Mouse (Mus musculus) lung, embryonic 15.5 days (tissue): Measurements from ENCODE around the gene Sult1e1. TPM values are rescaled to one million over a fixed set of nuclear protein-coding genes. Genes with fewer than 3 reads are reported as not detected.

ENCODE experiments used
- ATAC-seq: fragments of 200-750 bp; cut with Nextera tagmentation; 2 replicates; pipeline ENCODE4 v1.8.0; 2017; ENCODE audit warnings: moderate number of reproducible peaks, borderline replicate concordance; ENCODE audit not compliant: low FRiP score, low TSS enrichment; ENCODE audit errors: extremely low read depth
- H3K27ac ChIP-seq: fragments of 300-500 bp; sonication (generic); 2 replicates; pipeline ENCODE4 v1.5.1; 2015; ENCODE audit warnings: moderate library complexity, mild to moderate bottlenecking, inconsistent platforms
- H3K27me3 ChIP-seq: fragments of 300-500 bp; sonication (generic); 2 replicates; pipeline ENCODE4 v1.6.1; 2015; ENCODE audit warnings: inconsistent platforms
- H3K36me3 ChIP-seq: fragments of 300-500 bp; sonication (generic); 2 replicates; pipeline ENCODE4 v1.6.1; 2015; ENCODE audit warnings: inconsistent platforms
- H3K4me1 ChIP-seq: fragments of 300-500 bp; sonication (generic); 2 replicates; pipeline ENCODE4 v1.6.1; 2015; ENCODE audit warnings: inconsistent platforms
- H3K4me2 ChIP-seq: fragments of 300-500 bp; sonication (generic); 2 replicates; pipeline ENCODE4 v1.6.1; 2015; ENCODE audit warnings: inconsistent platforms, mild to moderate bottlenecking, moderate library complexity
- H3K4me3 ChIP-seq: fragments of 300-500 bp; sonication (generic); 2 replicates; pipeline ENCODE4 v1.5.1; 2015; ENCODE audit warnings: mild to moderate bottlenecking, inconsistent platforms
- H3K9ac ChIP-seq: fragments of 300-500 bp; sonication (generic); 2 replicates; pipeline ENCODE4 v1.6.1; 2015; ENCODE audit warnings: inconsistent platforms
- H3K9me3 ChIP-seq: fragments of 300-500 bp; sonication (generic); 2 replicates; pipeline ENCODE4 v1.6.1; 2016; ENCODE audit warnings: inconsistent platforms
- WGBS: fragments of 180-500 bp; shearing (Covaris S2); methylation state at CpG from one replicate; pipeline ENCODE4 v1.1.7; 2015; 5-methylcytosine and 5-hydroxymethylcytosine counted together
- polyA plus RNA-seq: library from polyadenylated mRNA; unstranded; fragments of >200 nt; fragmentation: Nextera tagmentation; extraction: Ambion mirVana; gene quantifications from 2 replicates; pipeline ENCODE4 v1.2.1, GENCODE M21; 2015

Gene Sult1e1
- not detected in 2 replicates for polyA plus RNA-seq

DNA sequence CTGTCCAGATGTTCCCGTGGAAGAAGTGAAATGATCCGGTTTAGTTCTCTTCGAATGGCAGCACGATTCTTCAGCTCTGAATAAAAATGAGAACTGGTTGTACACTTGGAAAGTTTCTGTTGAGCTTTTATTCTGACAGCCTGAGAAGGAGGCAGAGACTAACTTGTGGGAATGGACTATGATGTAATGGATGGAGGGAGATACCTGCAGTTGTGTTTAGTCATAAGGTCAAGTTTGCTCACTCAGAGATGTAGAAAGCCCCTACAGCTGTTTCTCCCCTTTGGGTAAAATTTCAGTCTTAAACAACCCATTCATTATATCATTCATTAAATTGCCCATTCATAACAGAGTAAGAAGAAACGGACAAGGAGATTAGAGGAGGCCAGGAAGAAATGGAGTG is at the start of gene Sult1e1:
Gene Sult1e1 (minus strand): TSS at position 101 of the 400 bp plus-strand sequence.
- no peaks in the 10 kb centered on the region for H3K27me3 ChIP-seq
- no peak within 1 kb of the TSS for H3K4me3 ChIP-seq
- H3K4me1 ChIP-seq, result no peaks in the 10 kb centered on the region
- no peak within 1 kb of the TSS for H3K4me2 ChIP-seq
- no peak for ATAC-seq
- 76% methylated on average over 5 of the region's 5 CpGs for WGBS
- no peak within 1 kb of the TSS for H3K27ac ChIP-seq
- H3K36me3 ChIP-seq, result no peaks in the 10 kb centered on the region
- no peak within 1 kb of the TSS for H3K9ac ChIP-seq
- no peaks in the 10 kb centered on the region for H3K9me3 ChIP-seq

DNA sequence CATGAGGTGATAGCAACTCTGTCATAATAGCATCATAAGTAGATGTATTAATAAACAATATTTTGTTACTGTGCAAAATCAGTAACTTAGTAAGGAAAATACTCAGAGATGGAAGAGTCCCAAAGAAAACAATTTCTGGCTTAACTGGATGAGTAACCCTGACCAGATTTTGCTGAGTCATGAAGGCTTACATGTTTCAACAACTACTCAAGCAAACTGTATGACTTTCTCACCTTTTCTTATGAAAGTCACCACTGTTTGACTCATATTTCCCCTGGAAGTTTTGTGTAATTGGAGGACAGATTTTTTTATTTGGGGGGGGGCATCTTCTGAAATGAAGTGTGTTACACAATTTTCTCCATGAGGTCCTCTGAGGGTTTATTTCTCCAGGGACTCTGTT is 31.3 kb upstream of the Sult1e1 start:
- H3K9me3 ChIP-seq, result no peaks in the 10 kb centered on the region
- no peaks in the 10 kb centered on the region for H3K27me3 ChIP-seq
- no peak overlapping the region for H3K4me3 ChIP-seq
- no peaks in the 10 kb centered on the region for H3K36me3 ChIP-seq
- no peak for ATAC-seq
- H3K4me1 ChIP-seq, result no peaks in the 10 kb centered on the region
- H3K9ac ChIP-seq, result no peak overlapping the region
- H3K4me2 ChIP-seq, result no peak overlapping the region
- no peak overlapping the region for H3K27ac ChIP-seq

DNA sequence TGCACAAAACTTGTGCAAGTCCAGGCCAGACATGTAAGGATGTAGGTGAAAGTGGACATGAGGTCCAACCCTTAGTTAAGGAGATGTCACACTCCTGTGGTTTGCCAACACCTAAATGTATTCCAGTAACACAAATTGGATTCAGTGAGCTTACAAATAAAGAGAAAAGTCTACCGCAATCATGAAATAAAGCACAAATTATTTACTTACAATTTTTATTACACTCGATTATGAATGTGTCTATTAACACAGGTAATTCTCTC is 23.7 kb upstream of the Sult1e1 start:
- WGBS, result 86% methylated on average over 2 of the region's 2 CpGs
- no peaks in the 10 kb centered on the region for H3K4me1 ChIP-seq
- H3K9ac ChIP-seq, result no peak overlapping the region
- no peak overlapping the region for H3K4me3 ChIP-seq
- no peak for ATAC-seq
- H3K27me3 ChIP-seq, result no peaks in the 10 kb centered on the region
- H3K4me2 ChIP-seq, result no peak overlapping the region
- no peaks in the 10 kb centered on the region for H3K36me3 ChIP-seq
- no peaks in the 10 kb centered on the region for H3K9me3 ChIP-seq
- no peak overlapping the region for H3K27ac ChIP-seq

DNA sequence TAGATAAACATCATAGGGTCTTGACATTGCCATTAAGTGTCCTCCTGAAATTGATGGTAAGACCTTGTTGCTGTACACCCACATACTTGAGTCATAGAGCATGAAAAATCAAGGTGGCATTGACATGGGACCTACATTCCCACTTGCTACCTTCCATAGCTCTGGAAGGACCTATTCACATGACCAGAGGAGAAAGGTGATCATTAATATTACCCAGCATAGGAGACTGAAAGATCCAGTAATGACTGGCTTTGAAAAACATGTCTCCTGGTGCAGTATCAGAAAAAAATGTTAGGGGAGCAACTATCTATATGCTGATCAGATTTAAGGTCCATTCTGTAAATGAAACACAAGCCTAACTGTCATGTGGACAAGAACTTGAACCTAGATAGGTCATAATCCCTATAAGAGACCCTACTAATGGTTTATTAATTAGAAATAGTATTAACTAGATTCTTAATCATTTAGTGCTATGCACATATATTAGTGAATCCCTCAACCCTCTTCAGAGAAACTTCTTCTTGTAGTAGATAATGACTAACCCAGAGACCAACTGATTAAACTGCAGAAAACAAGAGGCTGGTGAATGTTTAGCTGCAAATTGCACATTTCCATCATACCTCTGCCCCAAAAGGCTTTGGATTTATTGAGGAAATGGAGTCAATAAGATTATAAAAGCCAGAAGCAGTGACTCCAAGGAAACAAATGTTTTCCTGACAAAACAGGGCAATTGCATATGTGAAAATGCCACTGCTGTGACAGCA is 23.2 kb upstream of the Sult1e1 start:
- ATAC-seq, result no peak
- H3K27ac ChIP-seq, result no peak overlapping the region

DNA sequence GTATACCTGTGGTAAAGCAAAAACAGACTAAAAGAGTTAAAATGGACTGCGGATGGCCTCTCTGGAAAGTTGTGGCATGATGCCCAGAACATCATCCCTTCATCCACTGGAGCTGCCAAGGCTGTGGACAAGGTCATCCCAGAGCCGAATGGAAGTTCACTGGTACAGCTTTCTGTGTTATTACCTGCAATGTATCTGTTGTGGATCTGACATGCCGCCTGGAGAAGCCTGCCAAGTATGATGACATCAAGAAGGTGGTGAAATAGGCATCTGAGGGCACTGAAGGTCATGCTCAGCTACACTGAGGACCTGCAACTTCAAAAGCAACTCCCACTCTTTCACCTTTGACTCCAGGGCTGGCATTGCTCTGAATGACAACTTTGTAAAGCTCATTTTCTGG is 9.6 kb upstream of the Sult1e1 start:
- Histone ChIP-seq H3K9ac (no peak overlapping the region), H3K9me3 (no peaks in the 10 kb centered on the region), H3K27ac (no peak overlapping the region), H3K36me3 (no peaks in the 10 kb centered on the region), H3K27me3 (no peaks in the 10 kb centered on the region), H3K4me2 (no peak overlapping the region), H3K4me3 (no peak overlapping the region), H3K4me1 (no peaks in the 10 kb centered on the region)
- ATAC-seq, result no peak
- 59% methylated on average over 3 of the region's 3 CpGs for WGBS

More for the DNA sequence above, 23.2 kb upstream of the Sult1e1 start:
- Histone ChIP-seq H3K9me3 (no peaks in the 10 kb centered on the region), H3K4me1 (no peaks in the 10 kb centered on the region), H3K27me3 (no peaks in the 10 kb centered on the region), H3K4me2 (no peak overlapping the region), H3K4me3 (no peak overlapping the region), H3K36me3 (no peaks in the 10 kb centered on the region), H3K9ac (no peak overlapping the region)

DNA sequence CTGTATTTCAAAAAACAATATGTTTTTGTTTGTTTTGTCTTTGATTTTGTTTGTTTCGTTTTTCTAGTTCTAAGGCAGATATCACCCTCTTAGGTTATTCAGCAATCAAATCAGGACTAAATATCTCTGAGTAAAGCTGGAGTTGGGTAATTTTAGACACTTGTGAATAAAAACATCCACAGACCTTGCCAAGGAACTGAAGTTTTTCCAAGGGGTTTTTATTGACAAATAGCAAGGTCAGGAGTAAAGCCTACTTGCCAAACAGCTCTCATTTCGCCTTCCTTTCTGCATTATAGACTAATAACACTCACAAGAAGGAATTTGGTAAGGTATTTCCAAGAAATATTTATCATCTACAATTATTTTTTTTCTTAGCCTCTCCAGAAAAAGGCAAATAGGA is 6.5 kb upstream of the Sult1e1 start:
- Histone ChIP-seq H3K4me1 (no peaks in the 10 kb centered on the region), H3K36me3 (no peaks in the 10 kb centered on the region), H3K27me3 (no peaks in the 10 kb centered on the region), H3K4me3 (no peak overlapping the region), H3K9me3 (no peaks in the 10 kb centered on the region), H3K9ac (no peak overlapping the region), H3K27ac (no peak overlapping the region), H3K4me2 (no peak overlapping the region)
- 49% methylated on average over 2 of the region's 2 CpGs for WGBS
- no peak for ATAC-seq

DNA sequence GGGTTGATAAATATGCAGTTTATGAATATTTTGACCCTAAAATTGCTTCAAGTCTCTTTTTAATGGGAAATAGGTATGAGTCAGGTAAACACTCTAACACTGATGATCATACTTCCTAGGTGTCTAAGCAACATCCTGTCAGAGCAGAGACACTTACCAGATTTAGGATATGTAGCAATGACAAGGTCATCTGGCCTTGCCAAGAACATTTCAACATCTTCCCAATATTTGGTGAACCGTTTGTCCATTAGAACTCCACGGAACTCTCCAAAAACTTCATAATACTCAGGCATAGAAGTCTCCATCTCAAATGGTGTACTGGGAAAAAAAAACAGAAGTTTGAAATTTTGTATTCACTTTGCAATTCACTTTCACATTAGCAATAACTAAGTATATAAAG is 1.5 kb downstream of the Sult1e1 start:
- Histone ChIP-seq H3K27me3 (no peaks in the 10 kb centered on the region), H3K27ac (no peak overlapping the region), H3K36me3 (no peaks in the 10 kb centered on the region), H3K9me3 (no peaks in the 10 kb centered on the region), H3K9ac (no peak overlapping the region), H3K4me3 (no peak overlapping the region), H3K4me2 (no peak overlapping the region), H3K4me1 (no peaks in the 10 kb centered on the region)
- no peak for ATAC-seq
- WGBS, result 74% methylated on average over 2 of the region's 2 CpGs

DNA sequence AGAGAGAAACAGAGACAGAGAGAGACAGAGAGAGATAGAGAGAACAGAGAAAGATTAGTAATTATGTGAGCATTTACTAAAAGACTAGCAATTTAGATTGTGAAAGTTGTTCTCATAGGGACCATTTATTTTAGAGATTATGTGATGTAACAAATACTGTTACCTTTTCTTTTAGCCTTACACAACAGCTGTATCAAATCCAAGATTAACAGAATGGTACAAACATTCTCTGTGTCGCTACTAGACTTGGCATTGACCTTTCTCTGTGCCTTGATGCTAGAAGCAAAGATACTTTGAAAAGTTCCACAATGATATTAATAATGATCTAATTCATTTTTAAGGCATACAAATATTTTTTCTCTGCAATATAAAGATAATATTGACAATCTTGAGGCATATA is 11.0 kb downstream of the Sult1e1 start:
- Histone ChIP-seq H3K36me3 (no peaks in the 10 kb centered on the region), H3K4me1 (no peaks in the 10 kb centered on the region), H3K4me2 (no peak overlapping the region), H3K27ac (no peak overlapping the region), H3K4me3 (no peak overlapping the region), H3K27me3 (no peaks in the 10 kb centered on the region), H3K9ac (no peak overlapping the region), H3K9me3 (no peaks in the 10 kb centered on the region)
- 56% methylated on average over 1 of the region's 1 CpGs for WGBS
- ATAC-seq, result no peak

DNA sequence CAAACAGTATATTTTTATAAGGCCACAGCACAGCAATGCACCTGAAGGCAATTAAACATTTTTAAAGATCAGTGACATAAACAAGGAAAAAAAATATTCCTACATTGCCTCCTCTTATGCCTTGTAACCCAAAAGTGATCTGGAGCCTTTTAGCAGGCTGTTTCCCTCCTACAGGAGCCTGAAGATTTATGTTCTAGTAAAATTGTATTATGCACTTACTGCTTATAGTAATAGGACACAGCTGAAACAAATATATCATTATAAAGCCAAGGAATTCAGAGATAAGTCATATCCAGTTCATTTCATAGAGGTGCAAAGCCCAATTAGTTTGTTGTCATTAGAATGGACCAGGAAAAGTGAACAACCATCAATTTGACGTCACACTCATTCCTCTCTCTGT is 17.2 kb downstream of the Sult1e1 start:
- ATAC-seq, result no peak
- 24% methylated on average over 1 of the region's 1 CpGs for WGBS

DNA sequence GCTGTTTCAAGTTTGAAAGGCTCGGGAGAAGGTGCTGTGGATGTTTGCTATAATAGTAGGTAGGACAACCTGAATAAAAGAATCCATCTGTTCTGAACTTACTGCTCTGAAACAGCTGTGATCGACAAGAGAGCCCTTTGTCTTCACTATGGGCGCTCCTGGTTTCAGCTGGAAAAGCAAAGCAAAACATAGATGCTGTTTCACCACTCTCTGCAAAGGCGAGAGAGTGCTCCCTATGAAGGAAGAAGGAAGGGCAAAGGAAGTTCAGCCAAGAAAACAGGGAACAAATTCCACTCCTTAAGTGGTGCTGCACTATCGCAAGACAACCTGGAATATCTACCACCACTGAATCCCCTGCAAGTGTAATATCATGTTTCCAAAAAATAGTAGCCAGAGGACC is 17.9 kb downstream of the Sult1e1 start:
- Histone ChIP-seq H3K4me1 (no peaks in the 10 kb centered on the region), H3K4me3 (no peak overlapping the region), H3K36me3 (no peaks in the 10 kb centered on the region), H3K9me3 (no peaks in the 10 kb centered on the region), H3K4me2 (no peak overlapping the region), H3K9ac (no peak overlapping the region), H3K27ac (no peak overlapping the region), H3K27me3 (no peaks in the 10 kb centered on the region)
- ATAC-seq, result no peak
- WGBS, result 53% methylated on average over 5 of the region's 5 CpGs

More for the DNA sequence above, 17.2 kb downstream of the Sult1e1 start:
- no peak overlapping the region for H3K4me2 ChIP-seq
- H3K27me3 ChIP-seq, result no peaks in the 10 kb centered on the region
- no peaks in the 10 kb centered on the region for H3K9me3 ChIP-seq
- no peak overlapping the region for H3K27ac ChIP-seq
- no peaks in the 10 kb centered on the region for H3K36me3 ChIP-seq
- no peak overlapping the region for H3K4me3 ChIP-seq
- no peak overlapping the region for H3K9ac ChIP-seq
- H3K4me1 ChIP-seq, result no peaks in the 10 kb centered on the region

DNA sequence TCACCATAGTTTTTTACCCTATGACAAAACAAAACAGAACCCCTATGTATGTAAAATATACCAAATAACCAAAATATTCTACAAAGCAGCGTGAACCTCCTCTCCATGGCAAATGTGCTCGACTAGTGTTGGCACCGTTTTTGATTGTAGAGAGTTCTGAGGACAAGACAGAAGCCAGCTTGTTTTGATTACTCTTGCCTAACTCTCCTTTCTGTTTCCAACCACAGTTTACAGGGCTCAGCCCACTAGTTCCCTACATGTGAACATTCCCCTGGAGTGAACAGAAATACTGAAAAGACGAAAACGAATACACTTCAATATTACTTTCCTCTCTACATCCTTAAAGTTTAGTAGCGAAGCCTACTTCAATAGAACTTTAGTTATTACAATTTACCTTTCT is 18.6 kb downstream of the Sult1e1 start:
- Histone ChIP-seq H3K27ac (no peak overlapping the region), H3K4me3 (no peak overlapping the region)

DNA sequence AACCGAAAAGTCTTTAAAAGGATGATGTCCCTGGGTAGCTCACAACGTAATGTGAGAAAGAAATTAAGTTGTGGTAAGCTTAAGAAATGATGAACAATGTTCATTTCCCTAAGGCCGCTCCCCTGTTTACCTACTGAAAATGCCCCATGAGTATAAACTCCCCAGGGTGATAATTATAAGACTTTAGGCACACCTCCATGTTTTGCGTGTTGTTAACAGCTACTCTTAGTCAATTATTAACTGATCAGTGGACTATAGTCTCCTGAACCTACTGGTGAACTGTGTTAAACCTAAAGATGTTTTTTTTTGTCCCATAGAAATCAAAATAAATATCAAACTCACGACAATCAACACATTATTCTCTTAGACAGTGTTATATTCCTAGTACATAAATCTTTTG is 22.5 kb downstream of the Sult1e1 start, which contains the start of gene Sult1d1:
Gene Sult1d1 (minus strand): TSS at position 183 of the 400 bp plus-strand sequence.
- ATAC-seq, result no peak

More for the DNA sequence above, 18.6 kb downstream of the Sult1e1 start:
- Histone ChIP-seq H3K9me3 (no peaks in the 10 kb centered on the region), H3K9ac (no peak overlapping the region), H3K4me2 (no peak overlapping the region), H3K27me3 (no peaks in the 10 kb centered on the region), H3K36me3 (no peaks in the 10 kb centered on the region), H3K4me1 (no peaks in the 10 kb centered on the region)
- ATAC-seq, result no peak
- WGBS, result 85% methylated on average over 6 of the region's 6 CpGs

DNA sequence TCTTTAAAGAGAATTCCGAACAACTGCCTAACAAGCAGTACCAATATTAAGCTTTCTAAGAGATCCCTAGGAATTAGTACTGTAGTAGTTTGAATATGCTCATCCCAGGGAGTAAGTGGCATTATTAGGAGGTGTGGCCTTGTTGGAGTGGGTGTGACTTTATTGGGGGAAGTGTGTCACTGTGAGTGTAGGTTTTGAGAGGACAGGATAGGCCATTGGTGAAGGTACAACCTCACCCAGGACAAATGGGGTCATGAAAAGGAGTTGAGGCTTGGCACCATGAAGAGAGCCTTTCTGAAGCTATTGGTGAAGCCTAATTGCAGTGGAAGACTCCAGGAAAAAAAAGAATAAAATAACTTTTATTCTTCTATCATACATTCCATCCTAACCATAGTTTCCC is 24.1 kb downstream of the Sult1e1 start:
- 83% methylated on average over 1 of the region's 1 CpGs for WGBS
- Histone ChIP-seq H3K27me3 (no peaks in the 10 kb centered on the region), H3K4me2 (no peak overlapping the region), H3K36me3 (no peaks in the 10 kb centered on the region), H3K9me3 (no peaks in the 10 kb centered on the region), H3K4me3 (no peak overlapping the region), H3K27ac (no peak overlapping the region), H3K9ac (no peak overlapping the region), H3K4me1 (no peaks in the 10 kb centered on the region)
- no peak for ATAC-seq

More for the DNA sequence above, 22.5 kb downstream of the Sult1e1 start, which contains the start of gene Sult1d1:
- no peaks in the 10 kb centered on the region for H3K36me3 ChIP-seq
- H3K4me3 ChIP-seq, result no peak within 1 kb of the TSS
- no peaks in the 10 kb centered on the region for H3K9me3 ChIP-seq
- H3K27ac ChIP-seq, result no peak within 1 kb of the TSS
- no peak within 1 kb of the TSS for H3K4me2 ChIP-seq
- no peaks in the 10 kb centered on the region for H3K4me1 ChIP-seq
- no peaks in the 10 kb centered on the region for H3K27me3 ChIP-seq
- WGBS, result 73% methylated on average over 5 of the region's 5 CpGs
- no peak within 1 kb of the TSS for H3K9ac ChIP-seq
